Mouse (Mus musculus) MEL-GATA-1-ER (cell line): Measurements from ENCODE around the gene Cox10.

ENCODE experiments used
- DNase-seq: peaks from one replicate; pipeline ENCODE4 v3.0.0-alpha.2; 2012; ENCODE audit warnings: low read depth; ENCODE audit errors: extremely low read depth

Gene Cox10

DNA sequence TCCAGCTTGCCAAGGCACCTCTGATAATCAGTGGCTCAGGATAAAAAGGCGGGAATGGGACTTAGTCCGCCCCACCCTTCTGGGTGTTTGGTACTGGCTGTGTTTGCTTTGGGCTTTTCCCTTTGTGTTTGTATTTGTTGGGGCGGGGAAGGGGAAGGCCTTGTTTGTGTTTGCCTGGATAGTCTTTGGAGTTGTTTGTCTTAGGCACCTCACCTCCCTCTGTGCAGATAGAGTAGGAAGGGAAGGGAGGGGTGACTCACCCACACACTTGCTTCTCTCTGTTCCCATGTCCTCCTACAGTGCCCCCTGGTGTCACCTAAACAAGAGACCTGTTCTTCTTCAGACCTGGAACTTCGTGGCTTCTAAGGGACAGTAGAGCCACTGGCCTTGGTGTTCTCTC is 122.1 kb downstream of the Cox10 start:
- no peak for DNase-seq

GRCm38 (mm10) chr11:63956748-63957147 is 122.5 kb downstream of the Cox10 start:
- DNase-seq: no peak

DNA sequence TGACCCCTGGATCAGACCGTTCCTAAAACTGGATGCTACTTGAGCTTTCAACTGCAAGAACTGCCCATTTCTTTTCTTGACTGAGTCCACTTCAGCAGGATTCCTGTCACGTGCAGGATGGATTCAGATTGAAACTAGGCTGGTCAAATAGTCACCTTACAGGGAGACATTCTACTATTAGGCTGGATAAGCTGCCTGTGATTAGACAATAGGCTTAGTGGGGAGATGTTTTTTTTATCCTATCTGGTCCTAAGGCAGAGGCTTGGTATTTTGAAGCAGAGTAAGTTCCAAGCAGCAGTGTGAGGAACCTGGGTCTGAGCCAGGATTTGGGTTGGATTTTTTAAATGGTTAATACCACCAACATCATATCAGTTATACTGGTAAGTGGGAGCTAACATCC is 125.4 kb downstream of the Cox10 start:
- no peak for DNase-seq

DNA sequence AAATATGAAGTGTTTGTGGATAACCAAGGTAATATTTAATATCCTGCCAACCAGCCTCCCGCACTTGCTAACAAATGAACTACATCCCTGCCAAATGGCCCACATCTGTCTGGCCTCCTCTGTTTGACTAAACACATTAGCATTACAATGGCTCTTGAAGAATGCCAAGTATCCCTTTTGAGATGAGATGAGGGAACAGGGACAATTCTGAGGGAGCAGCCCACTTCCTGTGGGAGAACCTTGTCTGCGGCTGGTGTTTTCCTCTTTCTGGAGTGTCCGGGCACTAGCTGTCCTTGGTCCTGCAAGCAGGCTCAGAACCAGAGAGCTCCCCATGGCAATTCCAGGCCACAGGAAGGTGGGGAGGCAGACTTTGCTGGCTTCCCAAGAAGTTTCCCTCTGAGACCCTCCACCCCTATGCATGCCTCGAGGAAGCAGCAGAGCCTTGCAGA is 126.5 kb downstream of the Cox10 start:
- no peak for DNase-seq

DNA sequence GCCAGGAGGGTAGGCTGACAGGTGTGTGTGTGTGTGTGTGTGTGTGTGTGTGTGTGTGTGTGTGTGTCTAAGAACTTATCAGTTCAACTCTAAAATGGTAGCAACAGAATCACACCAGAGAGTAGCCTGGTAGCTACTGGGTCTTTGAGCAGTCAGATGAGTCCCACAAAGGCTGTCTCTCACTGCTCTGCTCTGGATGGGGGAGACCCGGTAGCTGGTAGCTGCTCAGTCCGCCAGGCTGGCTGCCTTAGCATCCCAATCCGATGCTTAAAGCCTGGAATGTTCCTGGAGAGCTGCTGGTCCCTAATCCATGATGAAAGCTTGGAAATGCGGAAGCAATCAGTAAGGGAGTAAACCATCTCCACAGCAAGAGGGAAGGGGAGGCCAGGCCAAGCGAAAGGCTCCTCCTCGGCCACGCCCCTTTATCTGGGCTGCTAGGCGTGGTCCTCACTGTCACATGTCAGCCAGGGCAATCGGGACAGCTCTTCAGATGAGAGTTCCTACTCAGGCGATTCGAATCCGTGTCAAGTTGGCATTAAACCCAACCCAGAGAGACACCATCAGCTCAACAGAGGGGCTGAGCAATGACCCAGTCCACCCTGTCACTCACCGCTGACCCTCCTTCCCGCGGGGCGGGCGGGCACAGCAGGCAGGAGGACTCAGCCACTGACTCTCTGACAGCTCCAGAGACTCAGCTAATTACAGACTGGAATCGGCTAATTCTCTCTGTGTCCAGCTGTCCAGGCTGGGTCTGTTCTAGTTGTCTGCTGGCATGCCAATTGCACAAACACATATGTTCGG is 127.2 kb downstream of the Cox10 start:
- no peak for DNase-seq

GRCm38 (mm10) chr11:63948371-63948770 is 130.9 kb downstream of the Cox10 start:
- no peak for DNase-seq

- DNase-seq: no peak
These were observed 132.2 kb downstream of the Cox10 start for GRCm38 (mm10) chr11:63947024-63947423.

DNA sequence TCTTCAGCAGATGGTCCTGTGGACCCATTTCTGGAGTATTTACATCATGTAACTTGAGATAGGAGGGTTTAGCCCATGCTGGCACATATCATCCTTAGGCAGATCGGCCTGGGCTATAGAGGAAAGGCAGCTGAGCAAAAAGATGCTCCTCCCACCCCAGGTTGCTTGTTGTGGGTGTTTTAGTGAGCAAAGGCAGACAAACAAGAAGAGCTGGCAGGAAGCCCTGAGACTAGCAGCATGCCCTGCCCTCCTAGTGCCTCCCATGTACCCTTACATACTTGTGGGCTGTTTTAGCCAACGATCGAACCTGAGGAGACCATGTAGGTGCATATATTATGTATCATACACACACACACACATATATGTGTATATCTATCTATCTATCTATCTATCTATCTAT is 135.3 kb downstream of the Cox10 start:
- no peak for DNase-seq

- no peak for DNase-seq
These were observed 135.9 kb downstream of the Cox10 start for GRCm38 (mm10) chr11:63943268-63943890.

- no peak for DNase-seq
These were observed 137.1 kb downstream of the Cox10 start for GRCm38 (mm10) chr11:63942177-63942576.

GRCm38 (mm10) chr11:63936641-63937040 is 142.6 kb downstream of the Cox10 start:
- no peak for DNase-seq

- no peak for DNase-seq
These were observed 152.4 kb downstream of the Cox10 start for GRCm38 (mm10) chr11:63926901-63927300.

DNA sequence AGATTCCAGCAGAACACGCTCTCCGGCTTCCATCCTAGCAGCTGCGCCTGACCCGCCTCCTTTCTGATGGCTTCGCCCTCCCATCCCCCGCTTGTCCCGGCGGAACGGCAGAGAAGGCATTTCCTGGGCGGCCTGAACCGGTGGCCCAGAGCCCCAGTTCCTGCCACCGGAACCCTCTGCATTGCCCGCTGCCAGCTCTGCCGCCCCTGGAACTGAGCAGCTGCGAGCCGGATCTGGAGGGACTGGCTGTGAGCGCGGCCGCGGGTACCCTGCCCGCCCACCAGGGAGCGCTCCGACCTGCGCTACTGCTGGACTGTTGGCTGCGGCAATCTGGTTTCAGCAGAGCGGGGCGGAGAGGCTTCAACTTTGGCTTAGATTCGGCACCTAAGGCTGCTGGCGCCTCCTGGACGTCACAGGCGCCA is 154.1 kb downstream of the Cox10 start:
- DNase-seq: no peak

GRCm38 (mm10) chr11:63924286-63924930 is 154.9 kb downstream of the Cox10 start:
- no peak for DNase-seq

GRCm38 (mm10) chr11:63923386-63923785 is 155.9 kb downstream of the Cox10 start:
- DNase-seq: no peak

- no peak for DNase-seq
These were observed 157.1 kb downstream of the Cox10 start, which contains the start of gene Hs3st3b1 for GRCm38 (mm10) chr11:63922091-63922621. Gene Hs3st3b1, minus strand, starts transcription at chr11:63922290.

GRCm38 (mm10) chr11:63921044-63921951 is 158.0 kb downstream of the Cox10 start:
- no peak for DNase-seq

DNA sequence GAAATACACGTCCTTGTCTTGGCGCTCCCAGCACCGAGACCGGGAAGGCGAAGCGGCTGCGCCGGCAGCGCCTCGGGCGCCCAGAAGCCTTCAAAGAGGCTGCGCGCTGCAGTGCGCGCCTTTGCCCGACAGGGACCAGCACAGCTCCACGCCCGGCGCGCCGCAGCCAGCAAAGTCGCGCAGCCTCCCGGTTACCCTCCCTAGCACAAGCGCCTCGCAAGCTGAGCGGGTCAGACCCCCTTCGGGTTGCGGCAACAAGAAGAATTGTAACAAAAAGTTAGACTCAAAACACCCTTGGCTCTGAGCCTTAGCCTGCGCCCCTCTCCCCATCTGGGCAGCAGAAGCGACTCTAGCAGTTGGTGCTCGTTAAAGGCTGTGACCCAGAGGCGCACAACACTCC is 158.7 kb downstream of the Cox10 start:
- DNase-seq: no peak

- no peak for DNase-seq
These were observed 159.8 kb downstream of the Cox10 start for GRCm38 (mm10) chr11:63919211-63920098.
